Mouse (Mus musculus): ENCODE results near the gene Cnih1.
"Not testable (repeated sequence)": the region's sequence is repeated elsewhere in the genome, so short reads cannot be mapped to it uniquely, and the experiment has no call there.

Cnih1 gene

DNA sequence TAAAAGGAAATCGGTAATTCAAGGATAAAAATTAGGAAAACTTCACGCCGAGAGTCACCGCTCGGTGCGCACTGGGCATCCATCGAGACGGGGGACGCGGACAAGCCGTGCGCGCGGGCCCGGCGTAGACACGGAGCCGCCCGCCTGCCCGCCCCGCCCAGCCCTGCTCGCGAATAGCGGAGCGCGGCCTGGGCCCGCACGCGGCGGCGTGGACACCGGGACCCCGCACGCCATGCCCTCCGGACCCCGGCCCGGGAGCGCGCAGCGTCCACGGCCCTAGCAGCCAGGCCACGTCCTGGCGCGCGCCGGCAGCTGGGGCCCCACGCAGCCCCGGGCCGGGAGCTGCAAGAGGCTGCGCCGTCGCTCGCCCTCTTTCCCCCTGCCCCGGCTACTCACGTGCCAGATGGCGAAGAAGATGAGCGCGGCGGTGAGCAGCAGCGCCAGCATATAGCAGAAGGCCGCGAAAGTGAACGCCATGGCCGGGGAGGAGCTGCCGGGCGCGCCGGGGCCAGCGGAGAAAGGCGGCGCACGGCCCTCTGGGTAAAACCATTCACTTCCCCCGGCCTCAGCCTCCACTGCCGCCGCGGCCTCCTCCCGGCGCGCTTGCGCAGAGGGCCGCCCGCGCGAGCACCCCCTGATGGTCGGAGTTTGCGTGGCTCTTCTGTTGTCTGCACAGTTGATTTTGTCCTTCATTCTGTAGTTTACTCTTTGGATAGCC, at the start of gene Cnih1:
TSS of gene Cnih1 (minus strand) at position 625 of the 718 bp plus-strand sequence.
- peak; percentile 84 to 90 for DNase-seq (ENCODE audit: low spot score in 2 of 2)

DNA sequence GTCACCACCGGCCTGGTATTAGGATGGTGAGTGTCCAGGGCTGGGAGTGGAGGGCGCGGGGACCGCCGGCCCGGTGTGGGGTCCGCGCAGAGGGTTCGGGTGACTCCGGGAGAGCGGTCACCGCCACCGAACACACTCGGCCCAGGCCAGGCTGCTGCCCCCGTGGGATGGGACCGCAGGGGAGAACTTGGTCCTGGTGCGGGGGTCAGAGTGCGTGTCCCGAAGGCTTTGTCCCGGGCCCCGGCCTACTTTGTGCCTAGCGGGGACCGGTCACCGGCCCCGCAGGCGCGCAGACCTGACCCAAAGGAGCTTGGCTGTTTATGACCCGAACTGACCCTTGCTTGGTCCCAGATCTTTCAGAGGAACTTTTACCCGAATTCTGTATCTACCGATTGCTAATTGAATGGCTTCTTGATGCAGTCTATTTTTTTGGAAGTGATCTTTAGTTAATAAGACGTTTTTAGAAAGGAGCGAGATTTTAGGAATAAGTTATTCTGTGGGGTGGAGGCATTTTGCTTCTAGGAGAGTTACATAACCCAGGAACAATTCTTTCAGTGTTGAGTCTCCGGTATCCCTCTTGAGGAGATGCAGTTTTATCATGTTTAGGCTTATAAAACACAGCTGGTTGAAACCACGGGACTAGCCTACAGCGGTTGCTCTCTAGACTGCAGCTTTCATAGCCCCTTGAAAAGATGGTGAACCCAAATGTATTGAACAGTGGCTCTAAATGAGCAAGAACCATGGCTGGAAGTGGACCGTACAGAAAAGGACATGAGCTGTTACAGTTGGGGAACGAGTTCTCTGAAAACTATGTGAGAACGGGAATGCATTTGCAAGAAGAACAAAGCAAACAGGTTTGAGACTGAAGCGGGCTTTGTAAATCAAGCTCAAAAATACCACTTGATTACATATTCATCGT, 44.4 kb upstream of the Cnih1 start:
- no peak for DNase-seq (ENCODE audit: low spot score in 2 of 2)

DNA sequence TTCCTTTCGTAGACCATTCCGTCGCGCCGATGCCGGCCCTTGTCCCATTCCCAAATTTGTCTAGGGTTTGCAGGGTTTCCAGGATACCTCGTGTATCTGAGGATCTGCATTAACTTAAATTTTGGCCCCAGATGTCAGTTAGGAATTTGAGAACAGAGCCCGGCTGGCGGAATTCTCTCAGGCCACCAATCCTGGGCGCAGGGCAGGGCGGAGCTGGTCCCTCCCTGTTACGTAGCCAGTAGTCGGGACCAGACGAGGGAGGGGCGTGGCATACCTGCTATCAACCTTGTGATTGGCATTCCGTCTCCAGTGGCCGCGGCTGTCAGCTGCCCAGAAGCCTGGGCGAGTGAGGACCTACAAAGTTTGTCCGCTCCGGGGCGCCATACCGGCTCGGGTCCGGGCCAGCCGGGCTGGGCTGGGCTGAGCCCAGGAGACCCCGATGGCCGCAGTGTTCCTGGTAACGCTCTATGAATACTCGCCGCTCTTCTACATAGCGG, 43.7 kb upstream of the Cnih1 start, which contains the start of gene Cgrrf1:
TSS of gene Cgrrf1 (plus strand) at position 289 of the 497 bp plus-strand sequence.
- DNase-seq (ENCODE audit: low spot score in 2 of 2), result peak; percentile 90 to 93

- DNase-seq (ENCODE audit: low spot score in 2 of 2), result no peak
Measured at GRCm38 (mm10) chr14:46831295-46831694, 43.1 kb upstream of the Cnih1 start.

GRCm38 (mm10) chr14:46827430-46827829, 39.2 kb upstream of the Cnih1 start:
- no peak for DNase-seq (ENCODE audit: low spot score in 2 of 2)

DNA sequence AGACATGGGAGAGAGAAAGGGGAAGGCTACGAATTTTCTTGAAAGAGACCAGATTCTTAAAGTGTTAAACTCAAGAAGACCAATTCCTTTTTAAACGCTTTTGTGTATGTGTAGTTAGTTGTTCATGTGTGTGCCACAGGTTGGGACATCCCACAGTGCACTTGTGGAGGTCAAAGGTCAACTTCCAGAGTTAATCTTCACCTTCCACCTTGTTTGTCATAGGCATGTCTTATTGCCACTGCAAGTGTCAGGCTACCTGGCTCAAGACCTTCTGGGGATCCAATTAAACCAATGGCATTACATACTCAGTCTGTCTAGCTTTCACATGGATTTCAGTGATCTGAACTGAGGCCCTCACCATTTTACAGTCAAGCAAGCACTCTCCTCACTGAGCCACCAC, 35.8 kb upstream of the Cnih1 start:
- DNase-seq (ENCODE audit: low spot score in 2 of 2), result no peak

- peak; percentile 94 to 97 for DNase-seq (ENCODE audit: low spot score in 2 of 2)
Measured at GRCm38 (mm10) chr14:46821873-46822716, 33.9 kb upstream of the Cnih1 start, which contains the start of gene Gmfb. TSS of gene Gmfb (minus strand) at chr14:46822242.

DNA sequence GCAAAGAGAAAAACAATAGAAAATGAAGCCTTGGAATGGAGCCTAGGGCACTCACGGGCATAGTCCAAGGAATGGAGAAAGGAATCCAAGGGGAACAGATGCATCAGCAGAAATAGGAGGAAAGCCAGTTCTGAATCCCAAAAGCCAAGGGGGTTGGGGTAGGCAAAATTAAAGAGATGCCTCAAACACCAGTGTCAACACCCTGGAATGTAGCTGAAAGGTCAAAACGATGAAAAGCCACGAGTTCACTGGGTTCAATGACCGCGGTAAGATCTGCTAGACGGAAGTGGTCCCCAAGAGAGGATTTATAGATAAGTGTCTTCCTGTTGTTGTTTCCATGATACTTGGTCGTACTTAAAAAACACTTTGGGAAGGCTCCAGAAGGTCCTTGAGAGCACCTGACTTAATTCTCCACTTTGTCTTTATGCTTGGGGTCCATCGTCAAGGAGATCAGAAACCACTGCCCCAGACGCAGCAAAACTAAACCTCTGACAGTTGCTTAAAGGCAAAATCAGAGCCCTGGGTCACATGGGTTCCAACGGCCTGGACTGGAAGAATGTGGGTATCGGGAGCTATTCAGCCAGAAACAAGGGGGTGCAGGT, 33.2 kb upstream of the Cnih1 start:
- no peak for DNase-seq (ENCODE audit: low spot score in 2 of 2)

DNA sequence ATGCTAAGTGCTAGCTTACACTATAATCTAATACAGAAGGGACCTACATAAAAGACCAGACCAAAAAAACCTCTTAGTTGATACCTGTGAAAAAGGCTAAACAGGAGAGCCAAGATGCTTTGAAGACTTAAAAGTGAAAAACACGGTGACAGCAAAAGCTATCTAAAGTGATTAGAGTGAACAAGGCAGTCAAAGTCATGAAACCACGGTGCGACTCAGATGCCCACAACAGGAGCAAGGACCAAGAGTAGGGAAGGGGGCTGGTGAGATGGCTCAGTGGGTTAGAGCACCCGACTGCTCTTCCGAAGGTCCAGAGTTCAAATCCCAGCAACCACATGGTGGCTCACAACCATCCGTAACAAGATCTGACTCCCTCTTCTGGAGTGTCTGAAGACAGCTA, 31.8 kb upstream of the Cnih1 start:
- DNase-seq (ENCODE audit: low spot score in 2 of 2), result not testable (repeated sequence)

- DNase-seq (ENCODE audit: low spot score in 2 of 2), result no peak
Measured at GRCm38 (mm10) chr14:46818743-46819142, 30.5 kb upstream of the Cnih1 start.

DNA sequence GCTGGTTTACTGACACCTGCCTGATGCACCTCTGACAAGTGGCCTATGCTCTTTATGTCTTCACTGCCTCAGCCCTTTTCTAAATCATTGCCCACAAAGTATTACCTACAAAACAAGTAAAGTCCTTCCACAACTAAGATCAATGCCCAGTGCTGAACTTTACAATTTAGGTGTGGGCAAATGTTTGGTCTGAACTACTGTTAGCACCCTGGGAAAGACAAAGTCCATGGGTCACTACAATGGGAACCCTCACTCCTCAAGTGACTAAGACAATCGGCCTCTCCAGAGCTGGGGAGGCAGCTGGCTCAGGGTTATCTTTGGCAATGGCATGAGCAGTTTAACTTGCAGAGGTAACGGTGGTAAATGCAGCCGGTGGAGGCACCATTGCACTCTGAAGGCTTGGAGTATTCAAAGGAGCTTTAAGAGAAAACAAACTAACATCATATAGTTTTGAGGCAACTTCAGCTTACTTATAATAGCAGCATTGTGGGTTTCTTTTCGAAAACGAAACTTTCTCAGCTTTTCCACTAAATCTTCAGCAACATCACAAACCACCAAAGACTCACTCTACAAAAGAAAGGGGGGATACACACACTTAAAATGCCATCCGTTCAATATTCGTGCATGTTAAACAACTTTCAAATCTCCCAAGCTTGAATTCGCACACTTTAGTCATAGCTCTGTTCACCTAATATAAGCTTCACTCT, 28.9 kb upstream of the Cnih1 start:
- no peak for DNase-seq (ENCODE audit: low spot score in 2 of 2)

GRCm38 (mm10) chr14:46815640-46816039, 27.4 kb upstream of the Cnih1 start:
- DNase-seq (ENCODE audit: low spot score in 2 of 2), result no peak

- no peak for DNase-seq (ENCODE audit: low spot score in 2 of 2)
Measured at GRCm38 (mm10) chr14:46807927-46808326, 19.7 kb upstream of the Cnih1 start.

DNA sequence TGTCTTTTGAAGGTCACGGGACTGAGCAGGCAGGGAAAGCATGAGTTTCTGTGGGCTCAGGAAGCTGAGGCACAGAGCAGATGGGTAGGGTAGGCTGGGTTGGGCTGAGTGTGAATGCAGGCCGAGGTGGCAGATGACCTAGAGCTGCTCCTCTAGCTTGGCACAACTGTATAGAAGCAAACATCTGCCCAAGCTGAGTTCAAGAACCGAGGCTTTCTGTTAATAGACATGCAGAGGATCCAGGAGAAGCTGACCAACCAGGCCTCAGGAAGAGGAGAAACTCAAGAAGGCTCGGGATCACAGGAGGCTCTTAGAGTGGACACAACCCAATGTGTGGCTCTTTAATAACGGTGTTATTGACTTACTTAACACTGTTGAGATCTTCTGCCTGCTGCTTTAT, 18.0 kb upstream of the Cnih1 start:
- no peak for DNase-seq (ENCODE audit: low spot score in 2 of 2)

- no peak for DNase-seq (ENCODE audit: low spot score in 2 of 2)
Measured at GRCm38 (mm10) chr14:46803791-46804190, 15.6 kb upstream of the Cnih1 start.

GRCm38 (mm10) chr14:46803259-46803658, 15.0 kb upstream of the Cnih1 start:
- DNase-seq (ENCODE audit: low spot score in 2 of 2), result no peak

DNA sequence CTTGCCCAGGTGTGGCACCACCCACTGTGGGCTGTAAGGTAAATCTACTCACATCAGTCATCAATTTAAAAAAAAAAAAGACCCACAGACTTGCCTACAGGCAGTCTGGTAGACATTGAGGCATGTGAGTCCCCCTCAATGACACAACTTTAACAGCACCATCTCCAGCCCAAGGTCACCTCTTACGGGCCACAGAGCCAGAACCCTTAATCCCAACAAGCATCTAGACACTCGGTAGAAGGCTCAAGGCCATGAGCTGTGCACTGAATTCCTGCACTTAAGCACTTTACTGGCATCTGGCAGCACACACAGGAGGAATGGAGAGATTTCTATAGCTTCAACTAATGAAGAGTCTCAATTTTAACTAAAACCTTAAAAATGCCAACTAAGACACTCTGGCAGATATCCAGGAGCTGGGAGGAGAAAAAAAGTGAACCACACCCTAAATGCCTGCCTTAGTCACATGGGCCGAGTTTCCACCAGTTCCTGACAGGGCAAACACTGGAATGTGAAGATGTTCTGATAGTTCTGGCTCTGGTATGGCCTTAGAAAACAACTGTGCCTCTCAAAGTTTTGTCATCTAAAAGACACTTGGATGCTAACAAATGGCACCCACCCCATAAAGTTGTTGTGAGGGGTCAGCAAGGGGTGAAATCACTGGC, 12.6 kb upstream of the Cnih1 start:
- DNase-seq (ENCODE audit: low spot score in 2 of 2), result no peak

- DNase-seq (ENCODE audit: low spot score in 2 of 2), result no peak
Measured at GRCm38 (mm10) chr14:46794157-46794556, 5.9 kb upstream of the Cnih1 start.

DNA sequence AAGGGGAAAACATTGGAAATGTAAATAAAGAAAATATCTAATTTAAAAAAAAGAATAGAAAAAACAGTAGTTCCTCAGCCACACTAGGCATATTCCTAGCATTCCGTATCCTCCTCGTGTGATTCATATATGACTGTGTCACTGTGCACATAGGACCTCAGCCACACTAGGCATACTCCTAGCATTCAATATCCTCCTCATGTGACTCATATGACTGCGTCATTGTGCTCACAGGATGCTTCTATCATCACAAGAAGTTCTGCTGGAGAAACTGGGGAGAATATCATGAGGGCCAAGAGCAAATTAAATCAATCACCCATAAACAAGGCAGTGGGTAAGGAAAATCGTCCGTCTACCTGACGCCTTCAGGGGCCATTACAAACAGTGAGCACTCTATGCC, 2.5 kb upstream of the Cnih1 start:
- no peak for DNase-seq (ENCODE audit: low spot score in 2 of 2)

GRCm38 (mm10) chr14:46790303-46790702, 2.1 kb upstream of the Cnih1 start:
- DNase-seq (ENCODE audit: low spot score in 2 of 2), result no peak
